ENCODE assay signal across 8 mouse cellular contexts in the genomic region with DNA sequence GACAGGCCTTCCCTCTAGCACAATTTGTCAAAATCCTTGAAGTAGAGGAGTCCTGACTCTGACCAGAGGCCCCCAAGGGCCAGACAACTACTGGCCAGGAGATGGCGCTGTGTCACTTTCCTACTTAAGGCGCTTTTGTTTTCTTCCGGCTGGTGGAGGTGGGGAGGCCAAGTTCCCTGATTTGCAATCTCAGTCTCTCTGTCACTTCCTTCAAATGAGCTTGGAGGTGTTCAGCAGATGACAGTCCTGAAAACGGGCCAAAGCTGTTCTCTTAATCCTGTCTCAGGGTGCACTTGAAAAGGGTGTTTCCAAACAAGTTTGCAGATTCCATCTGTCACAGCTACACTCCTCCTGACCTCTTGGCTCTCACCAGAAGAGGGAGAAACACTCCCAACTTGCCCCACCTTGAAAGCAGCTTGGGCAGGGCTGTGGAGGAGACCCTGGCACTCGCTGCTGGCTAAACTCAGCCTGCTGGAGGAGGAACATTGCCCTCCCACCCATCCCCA.
DNase-seq lines count a peak whose midpoint lies in the region; ATAC-seq and TF ChIP-seq lines count a peak whose summit lies in the region.

No protein-coding gene starts in this region.

- no peaks in the 10 kb centered on the region for H3K9me3 ChIP-seq in embryonic facial prominence, embryonic 15.5 days (replicated peaks)
- H3K9me3 ChIP-seq in hindbrain, embryonic 15.5 days, result no peaks in the 10 kb centered on the region
- H3K9me3 ChIP-seq in limb, embryonic 10.5 days (replicated peaks), result no peaks in the 10 kb centered on the region
- H3K9me3 ChIP-seq in neural tube, embryonic 15.5 days (replicated peaks), result no peaks in the 10 kb centered on the region

- DNase-seq in ovary, postnatal 36 days (ENCODE audit: low spot score), result peak; percentile 13
- no peak for DNase-seq in ovary, adult 18-20 months (ENCODE audit: low spot score)
- peak; percentile 70 for DNase-seq in limb, embryonic 10.5 days (ENCODE audit: low spot score)
- DNase-seq in spleen, adult 12 weeks (ENCODE audit: low spot score), result no peak

- H3K4me3 ChIP-seq in bone marrow macrophage, adult 2 months (ENCODE audit: insufficient read depth, low read length), result no peak overlapping the region
- no peak overlapping the region for H3K4me3 ChIP-seq in embryonic facial prominence, embryonic 15.5 days (replicated peaks)
- H3K4me3 ChIP-seq in hindbrain, embryonic 15.5 days, result no peak overlapping the region
- no peak overlapping the region for H3K4me3 ChIP-seq in limb, embryonic 10.5 days
- H3K4me3 ChIP-seq in neural tube, embryonic 15.5 days (replicated peaks), result no peak overlapping the region

- no peaks in the 10 kb centered on the region for H3K36me3 ChIP-seq in embryonic facial prominence, embryonic 15.5 days
- no peaks in the 10 kb centered on the region for H3K36me3 ChIP-seq in hindbrain, embryonic 15.5 days
- H3K36me3 ChIP-seq in limb, embryonic 10.5 days, result no peaks in the 10 kb centered on the region
- no peaks in the 10 kb centered on the region for H3K36me3 ChIP-seq in neural tube, embryonic 15.5 days

- no peak for TF ChIP-seq POLR2A in bone marrow macrophage, adult 2 months (IDR thresholded peaks at IDR 0.05; ENCODE audit: borderline replicate concordance, low read depth, low read length)

- no peak overlapping the region for H3K27ac ChIP-seq in bone marrow macrophage, adult 2 months (ENCODE audit: insufficient read depth, low read depth, low read length)
- no peak overlapping the region for H3K27ac ChIP-seq in embryonic facial prominence, embryonic 15.5 days (replicated peaks)
- H3K27ac ChIP-seq in hindbrain, embryonic 15.5 days (replicated peaks), result no peak overlapping the region
- no peak overlapping the region for H3K27ac ChIP-seq in limb, embryonic 10.5 days
- H3K27ac ChIP-seq in neural tube, embryonic 15.5 days (replicated peaks), result no peak overlapping the region

- 7% methylated on average over 5 of the region's 5 CpGs for WGBS in embryonic facial prominence, embryonic 15.5 days
- WGBS in hindbrain, embryonic 15.5 days, result 6% methylated on average over 5 of the region's 5 CpGs
- WGBS in limb, embryonic 10.5 days, result 9% methylated on average over 5 of the region's 5 CpGs
- WGBS in neural tube, embryonic 15.5 days, result 3% methylated on average over 5 of the region's 5 CpGs

- no peaks in the 10 kb centered on the region for H3K27me3 ChIP-seq in embryonic facial prominence, embryonic 15.5 days
- H3K27me3 ChIP-seq in hindbrain, embryonic 15.5 days, result peaks cover 23% of the 10 kb centered on the region; the same call in 1 of the 2 replicates
- 0 out of 2 replicates have a peak, but pooled peaks cover 3% of the 10 kb centered on the region for H3K27me3 ChIP-seq in limb, embryonic 10.5 days (ENCODE audit: low read depth, poor library complexity, severe bottlenecking)
- peaks cover 3% of the 10 kb centered on the region; the same call in 1 of the 2 replicates for H3K27me3 ChIP-seq in neural tube, embryonic 15.5 days (replicated peaks)

- ATAC-seq in embryonic facial prominence, embryonic 15.5 days (ENCODE audit: insufficient number of reproducible peaks, low FRiP score, low TSS enrichment, low read depth), result 0 out of 2 replicates have a peak, but pooled peaks have one; percentile 37
- ATAC-seq in hindbrain, embryonic 15.5 days (ENCODE audit: low FRiP score, low read depth), result peak; percentile 75
- peak; percentile 28; the same call in 1 of the 2 replicates for ATAC-seq in neural tube, embryonic 15.5 days (ENCODE audit: low FRiP score)

- peak; percentile 73 for TF ChIP-seq CTCF in bone marrow macrophage, adult 2 months (IDR thresholded peaks at IDR 0.05; ENCODE audit: low read depth, low read length)

- H3K4me1 ChIP-seq in bone marrow macrophage, adult 2 months (ENCODE audit: control insufficient read depth, insufficient read depth, low read length), result no peaks in the 10 kb centered on the region
- H3K4me1 ChIP-seq in embryonic facial prominence, embryonic 15.5 days, result no peaks in the 10 kb centered on the region
- H3K4me1 ChIP-seq in hindbrain, embryonic 15.5 days (replicated peaks), result 0 out of 2 replicates have a peak, but pooled peaks cover 6% of the 10 kb centered on the region
- H3K4me1 ChIP-seq in limb, embryonic 10.5 days, result peaks cover 9% of the 10 kb centered on the region; the same call in 1 of the 2 replicates
- H3K4me1 ChIP-seq in neural tube, embryonic 15.5 days, result no peaks in the 10 kb centered on the region

- no peak overlapping the region for H3K4me2 ChIP-seq in embryonic facial prominence, embryonic 15.5 days (replicated peaks)
- no peak overlapping the region for H3K4me2 ChIP-seq in hindbrain, embryonic 15.5 days
- no peak overlapping the region for H3K4me2 ChIP-seq in neural tube, embryonic 15.5 days

- H3K9ac ChIP-seq in embryonic facial prominence, embryonic 15.5 days, result no peak overlapping the region
- H3K9ac ChIP-seq in hindbrain, embryonic 15.5 days, result no peak overlapping the region
- no peak overlapping the region for H3K9ac ChIP-seq in neural tube, embryonic 15.5 days (replicated peaks)

Comparison
In these comparisons a context has a peak if more than half of its experiments do, and no peak if none do; other contexts are left out.
1. DNase-seq: peak in ovary, postnatal 36 days (single experiment) and limb, embryonic 10.5 days (single experiment); none in ovary, adult 18-20 months (single experiment) and spleen, adult 12 weeks (single experiment).
2. Peak in every context shown above with its lines, with median percentiles within 50 percentile points of each other: ATAC-seq.